Mouse (Mus musculus) testis, adult 2 months (tissue): ENCODE data around the gene Ypel5.

ENCODE experiments used
- CTCF ChIP-seq: fragments of 200-500 bp; IDR thresholded peaks from 2 replicates; pipeline ENCODE4 v1.5.1; 2012; ENCODE audit warnings: low read depth, mild to moderate bottlenecking, inconsistent platforms, low read length, moderate library complexity; ENCODE audit not compliant: control insufficient read depth, insufficient read depth, insufficient replicate concordance
- POLR2A ChIP-seq: fragments of 200-500 bp; IDR thresholded peaks from 2 replicates; pipeline ENCODE4 v1.6.1; 2012; ENCODE audit warnings: low read depth, mild to moderate bottlenecking, inconsistent platforms, low read length, moderate library complexity; ENCODE audit not compliant: control insufficient read depth

- TF ChIP-seq CTCF: no peak
- TF ChIP-seq POLR2A: no peak
These were observed 45.6 kb downstream of the Ypel5 start for GRCm38 (mm10) chr17:72881804-72882203.
